ENCODE assay signal across 14 mouse cellular contexts in genomic region chr8:104144434-104145216, GRCm38 (mm10). TPM values are rescaled to one million over a fixed set of nuclear protein-coding genes. Genes with fewer than 3 reads are reported as not detected.
DNase-seq lines count a peak whose midpoint lies in the region; ATAC-seq and TF ChIP-seq lines count a peak whose summit lies in the region.
"Had no signal": no experiment of that assay in that cellular context is flagged by ENCODE, and none has a peak within 500 bp of the region (broad histone marks: within the 10 kb centered on the region; RNA-seq: fewer than 3 reads in every experiment).

No protein-coding gene starts in this region.

- H3K9me3 ChIP-seq in heart, postnatal 0 days (replicated peaks; ENCODE audit: control insufficient read depth, low read length) = no peaks in the 10 kb centered on the region
- no peaks in the 10 kb centered on the region for H3K9me3 ChIP-seq in lung, embryonic 14.5 days (ENCODE audit: low read depth, low read length)
- H3K9me3 ChIP-seq: heart, embryonic 15.5 days; intestine, embryonic 15.5 days; limb, embryonic 13.5 days had no signal

- intact Hi-C loops in heart, postnatal 25 days (cut with DNase I) = loop anchor here (2.0 to 10.0 kb wide), 2 partner anchors 58 to 200 kb away; no protein-coding TSS in a partner anchor

- H3K4me3 ChIP-seq in heart, postnatal 0 days (ENCODE audit: low read depth, low read length) = no peak overlapping the region
- no peak overlapping the region for H3K4me3 ChIP-seq in lung, embryonic 14.5 days (ENCODE audit: low read depth, low read length)
- H3K4me3 ChIP-seq in cortical plate, adult 2 months (ENCODE audit: insufficient read depth, low read length) = no peak overlapping the region
- H3K4me3 ChIP-seq: heart, embryonic 15.5 days; intestine, embryonic 15.5 days; limb, embryonic 13.5 days had no signal

- TF ChIP-seq EP300 in heart, postnatal 0 days (IDR thresholded peaks at IDR 0.05; ENCODE audit: low read depth) = no peak

- no peak for TF ChIP-seq POLR2A in cortical plate, adult 2 months (IDR thresholded peaks at IDR 0.05; ENCODE audit: extremely low read depth, insufficient read depth, low read length)

- no peak for ATAC-seq in heart, postnatal 0 days (ENCODE audit: insufficient read depth, low read depth)
- no peak for ATAC-seq in lung, embryonic 14.5 days (ENCODE audit: insufficient read depth)
- ATAC-seq: activated CD4-positive, CD25-positive, alpha-beta regulatory T cell, adult 4 months; intestine, embryonic 15.5 days had no signal

- H3K36me3 ChIP-seq in heart, postnatal 0 days (replicated peaks; ENCODE audit: control insufficient read depth, insufficient read depth, low read length) = 0 out of 2 replicates have a peak, but pooled peaks cover 8% of the 10 kb centered on the region
- H3K36me3 ChIP-seq in lung, embryonic 14.5 days (ENCODE audit: insufficient read depth) = no peaks in the 10 kb centered on the region
- H3K36me3 ChIP-seq: G1E; heart, embryonic 15.5 days; intestine, embryonic 15.5 days; limb, embryonic 13.5 days had no signal

- H3K4me2 ChIP-seq in heart, postnatal 0 days (ENCODE audit: low read depth, low read length) = no peak overlapping the region
- H3K4me2 ChIP-seq in lung, embryonic 14.5 days = no peak overlapping the region
- H3K4me2 ChIP-seq: heart, embryonic 15.5 days; intestine, embryonic 15.5 days; limb, embryonic 13.5 days had no signal

- H3K27me3 ChIP-seq in heart, postnatal 0 days (ENCODE audit: control insufficient read depth, insufficient read depth, low read length) = no peaks in the 10 kb centered on the region; the same call in 1 of the 2 replicates
- no peaks in the 10 kb centered on the region for H3K27me3 ChIP-seq in lung, embryonic 14.5 days (ENCODE audit: insufficient read depth, low read length)
- H3K27me3 ChIP-seq: heart, embryonic 15.5 days; intestine, embryonic 15.5 days; limb, embryonic 13.5 days had no signal

- H3K27ac ChIP-seq in heart, postnatal 0 days (ENCODE audit: low read depth) = no peak overlapping the region
- no peak overlapping the region for H3K27ac ChIP-seq in lung, embryonic 14.5 days (ENCODE audit: low read depth)
- no peak overlapping the region for H3K27ac ChIP-seq in cortical plate, adult 2 months (ENCODE audit: insufficient read depth, low read length)
- H3K27ac ChIP-seq: heart, embryonic 15.5 days; intestine, embryonic 15.5 days; limb, embryonic 13.5 days had no signal

- TF ChIP-seq CTCF in heart, postnatal 0 days (IDR thresholded peaks at IDR 0.05; ENCODE audit: low read depth) = peak; percentile 22; the same call in 1 of the 2 replicates
- TF ChIP-seq CTCF in lung, embryonic 14.5 days (IDR thresholded peaks at IDR 0.05; ENCODE audit: low read depth) = peak; percentile 13; the same call in 1 of the 2 replicates
- peak; percentile 39 for TF ChIP-seq CTCF in cortical plate, adult 2 months (IDR thresholded peaks at IDR 0.05; ENCODE audit: extremely low read depth, insufficient read depth, low read length)

- no peak for DNase-seq in heart, postnatal 0 days (ENCODE audit: low spot score)
- DNase-seq in heart, postnatal 25 days (ENCODE audit: low spot score) = no peak
- peak; percentile 58 for DNase-seq in lung, embryonic 14.5 days
- DNase-seq in lung, postnatal 14 days = no peak
- peak; percentile 49 for DNase-seq in ES-CJ7 (ENCODE audit: low read depth, low spot score)
- no peak for DNase-seq in thymus, postnatal 36 days
- DNase-seq: lung, postnatal 36 days had no signal

- no peaks in the 10 kb centered on the region for H3K4me1 ChIP-seq in heart, postnatal 0 days (ENCODE audit: control insufficient read depth, insufficient read depth)
- no peaks in the 10 kb centered on the region for H3K4me1 ChIP-seq in lung, embryonic 14.5 days (ENCODE audit: insufficient read depth)
- H3K4me1 ChIP-seq in cortical plate, adult 2 months (ENCODE audit: control insufficient read depth, insufficient read depth, low read length) = no peaks in the 10 kb centered on the region
- H3K4me1 ChIP-seq: heart, embryonic 15.5 days; intestine, embryonic 15.5 days; limb, embryonic 13.5 days had no signal

- no peak overlapping the region for H3K9ac ChIP-seq in heart, postnatal 0 days (replicated peaks; ENCODE audit: low read depth, low read length)
- no peak overlapping the region for H3K9ac ChIP-seq in lung, embryonic 14.5 days
- H3K9ac ChIP-seq: heart, embryonic 15.5 days; intestine, embryonic 15.5 days; limb, embryonic 13.5 days had no signal

- 72% methylated on average over 13 of the region's 13 CpGs for WGBS in heart, postnatal 0 days
- 67% methylated on average over 13 of the region's 13 CpGs for WGBS in lung, embryonic 14.5 days

RNA-seq across cellular contexts. Expression of gene Bean1, which starts 25.6 kb away (rescaled TPM):
- total RNA-seq in heart, postnatal 0 days (2014; rRNA removed; ENCODE audit: low replicate concordance) = 3.8 and 3.9 TPM in 2 replicates
- 0.38 and 0.57 TPM in 2 replicates for polyA plus RNA-seq in heart, postnatal 0 days (2015; fragmentation: Nextera tagmentation; extraction: Ambion mirVana)
- 1 to 10 TPM in 1 of 2 experiments, under 1 TPM in 1; 0.98 to 1.2 TPM for total RNA-seq in heart, postnatal 25 days (2021)
- 0.74 and 0.86 TPM in 2 replicates for polyA plus RNA-seq in lung, embryonic 14.5 days (2014; fragmentation: Nextera tagmentation; extraction: Ambion mirVana)
- 24.7 and 25.0 TPM in 2 replicates for polyA plus RNA-seq in cortical plate, adult 2 months (2012; rRNA removed)
- total RNA-seq: G1E had no signal
- polyA plus RNA-seq: activated CD4-positive, CD25-positive, alpha-beta regulatory T cell, adult 4 months; G1E had no signal

RNA-seq across cellular contexts. Expression of gene Cdh5, which starts 43.2 kb away (rescaled TPM):
- total RNA-seq in heart, postnatal 0 days (2014; rRNA removed; ENCODE audit: low replicate concordance) = 123 and 125 TPM in 2 replicates
- polyA plus RNA-seq in heart, postnatal 0 days (2015; fragmentation: Nextera tagmentation; extraction: Ambion mirVana) = 39.5 and 42.6 TPM in 2 replicates
- total RNA-seq in heart, postnatal 25 days (2021) = 100 to 1,000 TPM; 127 to 153 TPM
- polyA plus RNA-seq in lung, embryonic 14.5 days (2014; fragmentation: Nextera tagmentation; extraction: Ambion mirVana) = 69.8 and 71.5 TPM in 2 replicates
- polyA plus RNA-seq in cortical plate, adult 2 months (2012; rRNA removed) = 11.7 and 11.8 TPM in 2 replicates
- total RNA-seq: neutrophil, adult 5-6 weeks had no signal
- polyA plus RNA-seq: G1E had no signal

Comparison
In these comparisons a context has a peak if more than half of its experiments do, and no peak if none do; other contexts are left out.
1. DNase-seq: peak in lung, embryonic 14.5 days (single experiment) and ES-CJ7 (single experiment); none in heart, postnatal 0 days (single experiment), heart, postnatal 25 days (single experiment), lung, postnatal 14 days (single experiment) and thymus, postnatal 36 days (0 of 2).
2. RNA of gene Bean1, which starts 25.6 kb away (polyA plus RNA-seq): 24.7 to 25.0 TPM in cortical plate, adult 2 months; 0.74 to 0.86 TPM in lung, embryonic 14.5 days and 0.38 to 0.57 TPM in heart, postnatal 0 days; every median in the first group is over 10 times any median in the second.
3. Peak in every context shown above with its lines, with median percentiles within 50 percentile points of each other: CTCF ChIP-seq.